Comparison of ENCODE assay signal across 12 mouse cellular contexts in the genomic region with DNA sequence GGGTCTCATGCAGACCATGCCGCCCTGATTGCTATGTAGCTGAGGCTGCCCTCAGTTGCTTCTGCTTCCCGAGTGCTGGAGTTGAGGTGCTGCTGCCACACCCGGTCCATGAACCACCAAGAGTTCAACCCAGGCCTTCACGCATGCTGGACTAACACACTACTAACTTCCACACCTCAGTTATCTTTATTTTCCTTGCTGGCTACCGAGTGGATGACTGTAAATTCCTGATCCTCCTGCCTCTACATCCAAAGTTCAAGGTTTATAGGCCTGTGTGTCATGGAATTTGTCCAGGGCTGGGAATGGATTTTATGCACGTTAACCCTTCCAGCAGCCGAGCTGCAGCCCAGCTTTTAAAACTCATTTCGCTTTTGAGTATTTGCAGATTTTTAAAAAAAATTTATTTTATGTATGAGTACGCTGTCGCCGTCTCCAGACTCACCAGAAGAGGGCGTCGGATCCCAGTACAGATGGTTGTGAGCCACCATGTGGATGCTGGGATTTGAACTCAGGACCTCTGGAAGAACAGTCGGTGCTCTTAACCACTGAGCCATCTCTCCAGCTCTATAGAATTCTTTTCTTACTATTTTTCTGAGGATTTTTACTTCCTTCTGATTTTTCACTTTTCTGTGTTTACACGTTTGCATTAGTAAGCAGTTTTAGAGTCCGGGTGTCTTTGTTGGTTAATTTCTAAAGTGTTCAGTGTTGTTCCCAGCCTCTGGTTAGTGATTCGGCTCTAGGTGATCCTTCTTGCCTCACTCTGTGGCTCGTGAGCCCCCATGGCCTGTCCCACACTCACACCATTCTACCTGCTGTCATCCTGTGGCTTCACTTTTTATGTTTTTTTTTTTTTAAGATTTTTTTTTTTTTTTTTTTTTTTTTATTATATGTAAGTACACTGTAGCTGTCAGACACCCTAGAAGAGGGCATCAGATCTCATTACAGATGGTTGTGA. TPM values are rescaled to one million over a fixed set of nuclear protein-coding genes. Genes with fewer than 3 reads are reported as not detected.
A peak's percentile ranks its signal among the peaks of the same experiment; 100 is the strongest.
DNase-seq lines count a peak whose midpoint lies in the region; ATAC-seq and TF ChIP-seq lines count a peak whose summit lies in the region.
"Had no signal": no experiment of that assay in that cellular context is flagged by ENCODE, and none has a peak within 500 bp of the region (broad histone marks: within the 10 kb centered on the region; RNA-seq: fewer than 3 reads in every experiment).

No protein-coding gene starts in this region.

- 47% methylated on average over 18 of the region's 18 CpGs for WGBS in liver, adult 2 months
- 80% methylated on average over 18 of the region's 18 CpGs for WGBS in liver, embryonic 12.5 days (ENCODE audit: insufficient replicate concordance)
- 89% methylated on average over 18 of the region's 18 CpGs for WGBS in heart, embryonic 10.5 days

- H3K4me1 ChIP-seq in liver, adult 2 months (ENCODE audit: control insufficient read depth, insufficient read depth, low read length): peaks cover 26% of the 10 kb centered on the region
- no peaks in the 10 kb centered on the region for H3K4me1 ChIP-seq in liver, embryonic 12.5 days
- no peaks in the 10 kb centered on the region for H3K4me1 ChIP-seq in ES-Bruce4 (ENCODE audit: control insufficient read depth, insufficient read depth, low read length)
- no peaks in the 10 kb centered on the region for H3K4me1 ChIP-seq in heart, embryonic 10.5 days
- H3K4me1 ChIP-seq: hindbrain, embryonic 10.5 days; limb, embryonic 13.5 days had no signal

- H3K79me2 ChIP-seq in liver, adult 2 months (ENCODE audit: control insufficient read depth, insufficient read depth, low read length): no peaks in the 10 kb centered on the region; the same call in 1 of the 2 replicates

- TF ChIP-seq POLR2A in liver, adult 2 months (IDR thresholded peaks at IDR 0.05; ENCODE audit: extremely low read depth, insufficient read depth, low read length): no peak
- no peak for TF ChIP-seq POLR2A in ES-Bruce4 (IDR thresholded peaks at IDR 0.05; ENCODE audit: insufficient read depth, low read length)

- H3K4me2 ChIP-seq in liver, embryonic 12.5 days: no peak overlapping the region
- H3K4me2 ChIP-seq: embryonic facial prominence, embryonic 13.5 days; limb, embryonic 13.5 days had no signal

- TF ChIP-seq CTCF in liver, adult 2 months (IDR thresholded peaks at IDR 0.05; ENCODE audit: low read depth, low read length): no peak; the same call in 1 of the 2 replicates
- TF ChIP-seq CTCF in ES-Bruce4 (IDR thresholded peaks at IDR 0.05; ENCODE audit: low read depth, low read length) (peak; percentile 27), Patski (IDR thresholded peaks at IDR 0.05) (peak; percentile 51)

- TF ChIP-seq EP300 in ES-Bruce4 (IDR thresholded peaks at IDR 0.05; ENCODE audit: insufficient read depth, low read depth, low read length): no peak

- no peaks in the 10 kb centered on the region for H3K27me3 ChIP-seq in liver, adult 2 months (ENCODE audit: control insufficient read depth, insufficient read depth, low read length)
- H3K27me3 ChIP-seq in liver, embryonic 12.5 days (replicated peaks): no peaks in the 10 kb centered on the region
- H3K27me3 ChIP-seq in ES-Bruce4 (ENCODE audit: control insufficient read depth, insufficient read depth, low read length, poor library complexity, severe bottlenecking) (no peaks in the 10 kb centered on the region), Patski (no peaks in the 10 kb centered on the region)
- H3K27me3 ChIP-seq in heart, embryonic 10.5 days (ENCODE audit: insufficient read depth, poor library complexity, severe bottlenecking): no peaks in the 10 kb centered on the region
- H3K27me3 ChIP-seq: embryonic facial prominence, embryonic 13.5 days; limb, embryonic 13.5 days; megakaryocyte, embryonic 14.5 days had no signal

- no peak for ATAC-seq in liver, embryonic 12.5 days
- ATAC-seq in Patski: no peak

- in situ Hi-C loops in Patski (cut with MboI; ENCODE audit: low pct_unique_long_range_greater_than_20kb): loop anchor here (5.0 kb wide), 1 partner anchor 50 kb away; no protein-coding TSS in a partner anchor

- peak; percentile 92 for DNase-seq in liver, adult 2 months (ENCODE audit: extremely low read depth, low read depth, low spot score)
- no peak for DNase-seq in Patski (ENCODE audit: low read depth, low spot score)
- peak; percentile 39 for DNase-seq in kidney, postnatal 14 days
- DNase-seq in left cerebral cortex, postnatal 36 days (ENCODE audit: low spot score in 2 of 2): no peak
- no peak for DNase-seq in heart, embryonic 10.5 days (ENCODE audit: low spot score)

- H3K4me3 ChIP-seq in liver, adult 2 months (ENCODE audit: insufficient read depth, low read depth, low read length): no peak overlapping the region
- H3K4me3 ChIP-seq in liver, embryonic 12.5 days: no peak overlapping the region
- H3K4me3 ChIP-seq in ES-Bruce4 (ENCODE audit: low read depth, low read length): no peak overlapping the region
- H3K4me3 ChIP-seq in heart, embryonic 10.5 days: no peak overlapping the region
- H3K4me3 ChIP-seq: embryonic facial prominence, embryonic 13.5 days; hindbrain, embryonic 10.5 days; limb, embryonic 13.5 days had no signal

- peak overlapping the region; percentile 42 for H3K27ac ChIP-seq in liver, adult 2 months (replicated peaks; ENCODE audit: insufficient read depth, low read depth, low read length)
- H3K27ac ChIP-seq in liver, embryonic 12.5 days: no peak overlapping the region
- H3K27ac ChIP-seq in ES-Bruce4 (ENCODE audit: insufficient read depth, low read length): no peak overlapping the region
- H3K27ac ChIP-seq in heart, embryonic 10.5 days: no peak overlapping the region
- H3K27ac ChIP-seq: embryonic facial prominence, embryonic 13.5 days; hindbrain, embryonic 10.5 days; limb, embryonic 13.5 days had no signal

- peaks cover 22% of the 10 kb centered on the region for H3K36me3 ChIP-seq in liver, adult 2 months (ENCODE audit: control insufficient read depth, insufficient read depth, low read length)
- peaks cover 77% of the 10 kb centered on the region for H3K36me3 ChIP-seq in liver, embryonic 12.5 days
- peaks cover 57% of the 10 kb centered on the region for H3K36me3 ChIP-seq in ES-Bruce4 (ENCODE audit: control insufficient read depth, insufficient read depth, low read length, poor library complexity, severe bottlenecking)
- H3K36me3 ChIP-seq in heart, embryonic 10.5 days: peaks cover 57% of the 10 kb centered on the region

- no peaks in the 10 kb centered on the region for H3K9me3 ChIP-seq in liver, embryonic 12.5 days (replicated peaks)
- no peaks in the 10 kb centered on the region for H3K9me3 ChIP-seq in ES-Bruce4 (replicated peaks; ENCODE audit: control insufficient read depth, insufficient read depth, low read length, poor library complexity, severe bottlenecking)
- no peaks in the 10 kb centered on the region for H3K9me3 ChIP-seq in heart, embryonic 10.5 days
- H3K9me3 ChIP-seq: embryonic facial prominence, embryonic 13.5 days; G1E; hindbrain, embryonic 10.5 days; limb, embryonic 13.5 days; megakaryocyte, embryonic 14.5 days had no signal

- POLR2A ChIA-PET in Patski (lab: Charles Lee): interaction anchor here (0.6 kb wide), 1 partner anchor 44 kb away, joined by 5 read pairs; no protein-coding TSS in a partner anchor

- CTCF ChIA-PET in Patski (lab: Charles Lee): interaction anchor here (0.8 to 3.5 kb wide), 5 partner anchors 30 to 54 kb away, joined by 3 to 23 read pairs (median 5); no protein-coding TSS in a partner anchor

- H3K9ac ChIP-seq in liver, adult 2 months (ENCODE audit: low read depth, low read length): no peak overlapping the region
- H3K9ac ChIP-seq in liver, embryonic 12.5 days: no peak overlapping the region
- H3K9ac ChIP-seq in ES-Bruce4 (ENCODE audit: low read depth, poor library complexity, severe bottlenecking): no peak overlapping the region
- H3K9ac ChIP-seq: embryonic facial prominence, embryonic 13.5 days; limb, embryonic 13.5 days had no signal

- intact Hi-C loops in left cerebral cortex, postnatal 36 days (cut with DNase I): no loop called here

RNA-seq across cellular contexts. Expression of a gene that starts 8.9 kb away (rescaled TPM):
- total RNA-seq in liver, adult 2 months (2014; rRNA removed): 279 and 331 TPM in 2 replicates
- polyA plus RNA-seq in liver, adult 2 months (2012; rRNA removed): 92.3 and 126 TPM in 2 replicates
- 137 and 147 TPM in 2 replicates for polyA plus RNA-seq in liver, embryonic 12.5 days (2016; fragmentation: Nextera tagmentation; extraction: Ambion mirVana)
- polyA plus RNA-seq in ES-Bruce4 (2011; ENCODE audit: insufficient read depth, insufficient read length, low read depth, missing spikeins) (149 and 150 TPM in 2 replicates), Patski (2021) (112 TPM)
- total RNA-seq in left cerebral cortex, postnatal 36 days (2021): 100 to 1,000 TPM; 104 to 108 TPM
- 183 and 245 TPM in 2 replicates for polyA plus RNA-seq in heart, embryonic 10.5 days (2016; fragmentation: Nextera tagmentation; extraction: Ambion mirVana)

RNA-seq across cellular contexts. Expression of a gene that starts 22.9 kb away (rescaled TPM):
- 73.0 and 76.2 TPM in 2 replicates for total RNA-seq in liver, adult 2 months (2014; rRNA removed)
- polyA plus RNA-seq in liver, adult 2 months (2012; rRNA removed): 44.9 and 53.2 TPM in 2 replicates
- polyA plus RNA-seq in liver, embryonic 12.5 days (2016; fragmentation: Nextera tagmentation; extraction: Ambion mirVana): 110 and 112 TPM in 2 replicates
- polyA plus RNA-seq in ES-Bruce4 (2011; ENCODE audit: insufficient read depth, insufficient read length, low read depth, missing spikeins) (131 and 136 TPM in 2 replicates), Patski (2021) (146 TPM)
- 100 to 1,000 TPM; 122 to 128 TPM for total RNA-seq in left cerebral cortex, postnatal 36 days (2021)
- polyA plus RNA-seq in heart, embryonic 10.5 days (2016; fragmentation: Nextera tagmentation; extraction: Ambion mirVana): 187 and 218 TPM in 2 replicates

RNA-seq across cellular contexts. Expression of a gene that starts 38.1 kb away (rescaled TPM):
- total RNA-seq in liver, adult 2 months (2014; rRNA removed): 26.8 and 31.3 TPM in 2 replicates
- polyA plus RNA-seq in liver, adult 2 months (2012; rRNA removed): 111 and 123 TPM in 2 replicates
- 38.9 and 41.5 TPM in 2 replicates for polyA plus RNA-seq in liver, embryonic 12.5 days (2016; fragmentation: Nextera tagmentation; extraction: Ambion mirVana)
- 11.2 and 17.2 TPM in 2 replicates for polyA plus RNA-seq in ES-Bruce4 (2011; ENCODE audit: insufficient read depth, insufficient read length, low read depth, missing spikeins)
- polyA plus RNA-seq in Patski (2021): 30.6 TPM
- total RNA-seq in left cerebral cortex, postnatal 36 days (2021): 10 to 100 TPM; 20.0 to 23.7 TPM
- 26.8 and 39.2 TPM in 2 replicates for polyA plus RNA-seq in heart, embryonic 10.5 days (2016; fragmentation: Nextera tagmentation; extraction: Ambion mirVana)

RNA-seq across cellular contexts. Expression of a gene that starts 57.9 kb away (rescaled TPM):
- total RNA-seq in liver, adult 2 months (2014; rRNA removed): 19.8 and 22.4 TPM in 2 replicates
- polyA plus RNA-seq in liver, adult 2 months (2012; rRNA removed): 19.3 and 23.2 TPM in 2 replicates
- 3.3 and 4.2 TPM in 2 replicates for polyA plus RNA-seq in liver, embryonic 12.5 days (2016; fragmentation: Nextera tagmentation; extraction: Ambion mirVana)
- polyA plus RNA-seq in ES-Bruce4 (2011; ENCODE audit: insufficient read depth, insufficient read length, low read depth, missing spikeins): 8.2 and 9.5 TPM in 2 replicates
- 43.0 TPM for polyA plus RNA-seq in Patski (2021)
- total RNA-seq in left cerebral cortex, postnatal 36 days (2021): 1 to 10 TPM; 7.3 to 9.9 TPM
- polyA plus RNA-seq in heart, embryonic 10.5 days (2016; fragmentation: Nextera tagmentation; extraction: Ambion mirVana): 13.1 and 23.0 TPM in 2 replicates

Comparison
In these comparisons a context has a peak if more than half of its experiments do, and no peak if none do; other contexts are left out.
1. DNase-seq: peak in liver, adult 2 months (single experiment) and kidney, postnatal 14 days (single experiment); none in Patski (single experiment), left cerebral cortex, postnatal 36 days (0 of 2) and heart, embryonic 10.5 days (single experiment).